Mouse (Mus musculus) A20 (cell line): ENCODE data around the gene Metap2.

Source experiments
- DNase-seq: peaks from one replicate; pipeline ENCODE4 v3.0.0-alpha.2; 2011; ENCODE audit warnings: low read depth, low spot score

Gene Metap2

DNA sequence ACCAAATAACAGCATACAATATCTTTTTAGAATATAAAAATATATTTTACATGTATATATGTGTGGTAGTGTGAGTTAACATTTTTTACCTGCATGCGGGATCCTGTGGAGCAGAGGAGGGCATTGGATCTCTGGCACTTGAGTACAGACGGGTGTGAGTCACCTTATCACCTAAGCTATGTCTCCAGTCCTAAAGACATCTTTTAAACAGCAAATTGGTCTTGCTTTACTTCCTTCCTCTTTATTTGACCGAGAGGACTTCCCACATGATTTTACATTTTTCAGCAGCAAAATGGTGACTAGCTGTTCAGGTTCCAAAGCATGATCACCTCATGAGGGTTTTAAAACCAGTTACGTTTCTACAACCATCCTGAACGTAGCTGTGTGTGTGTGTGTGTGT lies 14.4 kb upstream of the Metap2 start:
- DNase-seq: no peak

GRCm38 (mm10) chr10:93909811-93910446 lies 13.0 kb upstream of the Metap2 start:
- no peak for DNase-seq

GRCm38 (mm10) chr10:93909015-93909414 lies 12.1 kb upstream of the Metap2 start:
- no peak for DNase-seq

DNA sequence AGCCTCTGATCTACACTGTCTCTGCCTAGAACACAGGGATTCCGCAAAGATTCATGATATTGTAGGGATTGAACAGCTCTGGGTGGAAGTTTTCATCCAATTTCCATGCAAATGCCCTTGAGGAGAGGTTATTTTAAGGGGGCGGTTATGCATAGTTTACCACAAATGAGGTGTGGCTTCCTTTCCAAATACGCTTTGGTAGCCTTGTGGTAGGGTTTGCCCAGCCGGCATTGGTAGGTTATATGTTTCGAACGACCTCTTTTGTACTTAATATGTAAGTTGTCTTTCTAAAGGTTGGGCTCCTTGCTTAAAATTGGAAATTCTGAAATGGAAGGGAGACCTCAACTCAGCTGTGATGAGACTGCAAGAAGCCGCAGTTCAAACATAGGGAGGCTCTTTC lies 11.6 kb upstream of the Metap2 start:
- DNase-seq: no peak

DNA sequence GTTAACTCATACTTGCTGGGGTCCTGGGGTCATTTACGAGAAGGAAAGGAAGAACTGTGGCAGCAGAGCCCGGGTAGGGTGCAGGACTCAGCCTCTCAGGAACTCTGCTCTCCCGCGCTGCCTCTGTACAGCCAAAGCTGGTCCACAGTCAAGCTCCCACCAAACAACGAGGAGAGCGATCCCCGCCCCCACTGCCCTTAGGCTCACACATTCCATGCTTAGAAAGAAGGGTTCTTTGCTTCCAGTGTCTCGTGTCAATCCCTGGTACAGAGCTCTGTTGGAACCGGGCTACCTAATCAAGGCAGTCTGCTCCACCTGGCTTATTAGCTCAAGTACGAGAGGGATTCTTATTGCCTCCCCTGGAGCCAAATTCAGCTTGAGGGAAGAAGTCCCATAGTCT lies 10.5 kb upstream of the Metap2 start:
- no peak for DNase-seq

DNA sequence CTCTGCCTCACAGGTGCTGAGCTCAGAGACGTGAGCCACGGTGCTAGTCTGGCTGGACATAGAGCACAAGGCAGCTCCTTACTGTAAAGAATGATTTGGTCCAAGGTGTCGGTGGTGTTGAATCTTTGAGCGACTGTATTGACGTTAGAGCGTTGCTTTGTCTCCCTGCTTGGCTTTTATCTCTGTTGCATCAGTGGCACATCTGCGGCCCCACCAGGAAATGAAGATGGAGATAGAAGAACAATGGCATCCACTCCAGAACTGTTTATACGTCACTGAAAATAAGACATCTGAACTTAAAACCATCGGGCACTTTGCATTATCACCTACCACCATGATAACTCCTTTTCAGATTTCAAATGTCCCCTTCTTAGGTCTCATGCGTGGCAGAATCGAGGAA lies 3.0 kb upstream of the Metap2 start:
- no peak for DNase-seq

GRCm38 (mm10) chr10:93899303-93899702 lies 2.4 kb upstream of the Metap2 start:
- no peak for DNase-seq

DNA sequence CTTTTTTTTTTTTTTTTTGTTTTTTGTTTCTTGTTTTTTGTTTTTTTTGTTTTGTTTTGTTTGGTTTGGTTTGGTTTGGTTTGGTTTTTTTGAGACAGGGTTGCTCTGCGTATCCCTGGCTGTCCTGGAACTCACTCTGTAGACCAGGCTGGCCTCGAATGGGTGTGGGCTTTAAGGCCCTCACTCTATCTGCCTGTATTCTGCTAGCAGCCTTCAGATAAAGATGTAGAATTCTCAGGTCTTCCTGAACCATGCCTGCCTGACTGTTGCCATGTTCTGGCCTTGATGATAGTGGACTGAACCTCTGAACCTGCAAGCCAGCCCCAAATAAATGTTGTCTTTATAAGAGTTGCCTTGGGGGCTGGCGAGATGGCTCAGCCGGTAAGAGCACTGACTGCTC lies 4.3 kb downstream of the Metap2 start:
- no peak for DNase-seq

DNA sequence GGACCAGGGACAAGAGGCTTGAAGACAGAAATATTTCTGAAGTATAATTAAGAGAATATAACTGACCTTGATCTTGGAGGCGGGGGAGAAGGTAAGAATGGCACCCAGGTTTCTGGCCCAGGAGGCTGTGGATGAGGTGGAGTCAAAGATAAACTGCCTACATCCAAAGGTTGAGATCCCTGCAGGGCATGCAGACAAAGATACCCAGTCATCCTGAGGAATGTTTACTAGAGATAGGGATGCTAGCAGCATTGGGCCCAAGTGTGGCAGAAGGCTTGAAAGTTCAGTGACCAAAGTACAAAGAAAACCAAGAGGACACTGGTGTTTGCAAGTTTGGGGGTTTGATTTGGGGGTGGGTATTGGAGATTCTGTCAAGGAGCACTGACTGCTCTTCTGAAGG lies 5.9 kb downstream of the Metap2 start:
- DNase-seq: no peak

- no peak for DNase-seq
These were observed 6.3 kb downstream of the Metap2 start for GRCm38 (mm10) chr10:93890565-93890964.

GRCm38 (mm10) chr10:93889976-93890375 lies 6.9 kb downstream of the Metap2 start:
- DNase-seq: no peak

- peak; percentile 92 for DNase-seq
These were observed 7.3 kb downstream of the Metap2 start for GRCm38 (mm10) chr10:93889579-93889950.

DNA sequence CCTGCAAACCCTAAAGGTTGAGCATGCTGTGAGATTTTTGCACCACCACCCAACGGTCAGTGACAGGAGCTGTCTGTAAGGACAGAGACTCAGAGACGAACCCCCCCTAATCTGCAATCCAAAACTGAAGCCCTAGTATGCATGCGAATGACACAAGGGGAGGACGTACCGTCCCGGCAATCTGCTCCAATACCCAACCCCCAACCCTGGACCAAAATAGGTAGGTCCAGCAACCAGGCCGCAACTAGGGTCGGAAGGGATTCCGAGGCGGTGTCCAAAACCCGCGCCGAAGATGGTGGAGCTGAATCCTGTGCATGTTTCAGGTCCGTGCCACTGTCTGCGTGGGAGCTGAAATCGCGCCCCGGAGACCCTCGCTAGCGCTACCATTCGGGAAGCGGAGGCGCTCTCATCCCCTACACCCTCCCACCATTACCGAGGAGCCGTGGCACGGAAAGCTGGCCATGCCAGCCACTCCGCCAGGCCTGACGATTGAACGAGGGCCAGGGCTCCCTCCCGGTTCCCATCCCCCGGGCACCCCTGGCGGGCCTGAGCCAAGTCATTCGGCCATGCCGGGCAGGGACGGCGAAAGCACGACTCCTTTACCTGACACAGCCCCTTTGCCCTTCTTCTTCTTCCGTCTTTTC lies 7.8 kb downstream of the Metap2 start:
- DNase-seq: peak; percentile 61

DNA sequence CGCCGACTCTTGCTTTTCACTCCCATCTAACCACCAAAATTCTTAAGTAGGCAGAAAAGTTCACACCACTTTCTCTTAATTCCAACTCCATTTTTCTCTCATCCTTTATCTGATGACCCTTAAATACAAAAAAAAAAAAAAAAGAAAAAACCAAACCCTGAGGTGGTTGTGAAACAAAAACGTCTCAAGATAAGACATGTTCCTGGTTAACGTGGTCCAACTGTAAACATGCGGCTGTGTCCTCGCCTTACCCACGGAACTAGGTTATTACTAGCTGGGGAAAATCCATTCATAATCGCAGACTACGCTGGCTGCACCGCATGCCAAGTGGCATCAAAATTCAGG lies 8.3 kb downstream of the Metap2 start:
- DNase-seq: no peak

GRCm38 (mm10) chr10:93885839-93886477 lies 10.9 kb downstream of the Metap2 start:
- no peak for DNase-seq

GRCm38 (mm10) chr10:93882738-93883364 lies 14.0 kb downstream of the Metap2 start:
- no peak for DNase-seq

- no peak for DNase-seq
These were observed 15.0 kb downstream of the Metap2 start for GRCm38 (mm10) chr10:93881918-93882317.

GRCm38 (mm10) chr10:93878732-93879131 lies 18.2 kb downstream of the Metap2 start:
- no peak for DNase-seq

DNA sequence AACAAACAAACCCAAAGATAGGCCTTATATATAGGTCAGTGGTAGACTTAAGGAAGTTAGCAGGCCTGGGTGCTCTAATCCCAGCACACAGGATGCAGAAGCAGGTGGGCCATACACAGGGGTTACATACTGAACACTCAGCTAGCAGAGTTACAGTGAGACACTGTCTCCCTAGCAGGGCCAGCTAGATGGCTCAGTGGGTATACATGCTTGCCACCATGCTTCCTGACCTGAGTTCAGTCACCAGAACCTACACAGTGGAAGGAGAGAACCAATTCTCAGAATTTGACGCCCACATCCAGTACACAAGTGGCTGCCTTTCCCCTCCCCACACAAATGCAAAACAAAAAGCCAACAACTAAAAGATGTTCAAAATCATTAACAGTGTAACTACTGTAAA lies 20.1 kb downstream of the Metap2 start:
- DNase-seq: no peak

DNA sequence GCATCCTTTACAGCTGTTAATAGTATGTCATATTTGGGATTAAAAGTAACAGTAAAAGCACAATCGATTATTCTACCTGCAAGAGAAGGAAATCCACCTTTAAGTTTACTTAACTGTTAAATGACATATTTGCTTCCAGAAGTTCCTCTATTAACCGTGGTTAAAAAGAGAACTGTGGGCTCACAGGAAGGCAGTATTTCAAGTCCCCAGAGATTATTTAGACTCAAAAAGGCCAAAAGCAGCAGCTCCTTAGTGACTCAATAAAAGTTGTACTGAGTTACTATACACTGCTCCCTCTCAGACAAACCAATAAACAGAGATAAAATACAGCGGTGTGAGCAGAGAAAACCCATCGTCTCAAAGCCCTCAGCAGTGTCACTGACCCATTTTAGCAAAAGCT lies 28.0 kb downstream of the Metap2 start:
- DNase-seq: peak; percentile 40

DNA sequence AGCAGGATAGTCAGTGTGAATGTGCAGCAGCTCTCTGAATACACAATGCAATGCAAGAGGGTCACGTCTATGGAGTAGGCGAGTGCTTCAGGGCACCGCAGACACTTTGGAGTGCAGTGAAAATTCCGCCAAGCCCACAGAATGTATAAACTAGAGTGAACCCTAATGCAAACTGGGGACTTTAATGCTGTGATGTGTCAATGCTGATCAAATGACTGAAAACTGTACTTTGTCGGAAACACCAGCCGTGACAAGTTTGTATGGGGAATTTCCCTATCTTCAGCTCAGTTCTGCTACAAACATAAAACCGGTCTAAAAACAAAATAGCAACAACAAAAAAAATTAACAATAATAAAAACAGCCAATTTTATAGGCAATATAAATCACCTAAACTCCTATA lies 28.5 kb downstream of the Metap2 start:
- DNase-seq: no peak

DNA sequence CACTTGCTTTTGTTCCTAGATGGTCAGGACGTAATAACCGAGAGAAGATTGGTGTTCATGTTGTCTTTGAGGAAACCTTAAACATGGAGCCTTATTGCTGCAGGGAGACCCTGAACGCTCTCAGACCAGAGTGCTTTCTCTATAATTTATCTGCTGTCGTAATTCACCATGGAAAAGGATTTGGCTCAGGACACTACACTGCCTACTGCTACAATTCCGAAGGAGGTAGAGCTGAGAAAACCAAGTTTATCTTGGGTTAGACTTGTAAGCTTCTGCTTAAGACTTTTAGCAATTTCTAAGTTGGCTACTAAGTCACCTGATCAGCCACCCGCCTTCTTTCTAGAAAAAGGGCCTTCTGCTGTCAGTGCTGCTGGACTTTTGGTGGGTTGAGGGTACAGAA lies 40.8 kb downstream of the Metap2 start:
- DNase-seq: no peak

DNA sequence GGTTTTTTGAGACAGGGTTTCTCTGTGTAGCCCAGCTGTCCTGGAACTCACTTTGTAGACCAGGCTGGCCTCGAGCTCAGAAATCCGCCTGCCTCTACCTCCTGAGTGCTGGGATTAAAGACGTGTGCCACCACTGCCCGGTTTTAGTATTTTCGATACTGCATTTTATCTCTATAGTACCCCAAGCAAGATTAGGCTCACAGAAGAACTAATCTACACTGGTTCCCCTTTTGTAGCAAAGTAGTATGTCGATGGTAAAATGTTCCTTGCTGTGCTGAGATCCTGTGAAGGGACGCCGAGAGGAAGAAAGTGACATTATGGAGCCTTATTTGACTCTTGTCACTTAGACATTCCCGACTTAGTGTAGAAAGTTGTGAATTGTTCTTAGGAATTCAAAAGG lies 41.8 kb downstream of the Metap2 start:
- DNase-seq: no peak
